ENCODE assay signal across 8 mouse cellular contexts in the genomic region with DNA sequence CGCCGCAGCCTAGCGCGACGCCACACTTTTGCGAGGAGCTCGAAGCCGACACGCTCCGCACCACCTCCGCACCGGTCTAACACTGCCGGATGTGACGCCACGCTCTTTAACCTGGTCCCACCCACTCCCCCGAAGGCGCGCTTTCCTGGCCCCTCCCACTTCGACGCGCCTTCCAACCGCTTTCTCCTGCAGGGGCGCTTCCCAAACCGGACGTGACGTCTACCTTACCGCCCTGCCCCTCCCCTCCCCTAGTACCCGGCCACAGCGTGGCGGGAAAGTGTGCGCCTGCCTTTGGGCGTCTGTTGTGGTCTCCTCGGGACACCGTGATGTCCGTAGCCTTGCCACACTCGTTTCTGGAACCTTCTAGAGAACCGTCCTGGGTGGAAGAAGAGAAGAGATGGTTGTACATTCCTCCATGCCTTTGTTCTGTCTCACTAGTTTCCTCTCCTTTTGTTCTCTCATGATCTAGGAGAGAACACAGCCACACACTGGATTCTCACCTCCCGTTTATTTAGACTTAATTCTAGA. TPM values are rescaled to one million over a fixed set of nuclear protein-coding genes. Genes with fewer than 3 reads are reported as not detected.
DNase-seq lines count a peak whose midpoint lies in the region; ATAC-seq lines count a peak whose summit lies in the region.

A gene (minus strand): TSS at position 157 of the 528 bp plus-strand sequence.

- peak within 1 kb of the TSS; percentile 96 for H3K27ac ChIP-seq in intestine, embryonic 14.5 days (ENCODE audit: low read depth)

- under 1% methylated on average over 27 of the region's 38 CpGs for WGBS in intestine, embryonic 14.5 days

- intact Hi-C loops in left cerebral cortex, postnatal 14 days (cut with DNase I), result no loop called here

- no peaks in the 10 kb centered on the region for H3K9me3 ChIP-seq in intestine, embryonic 14.5 days (ENCODE audit: control insufficient read depth, low read length)

- peaks cover 15% of the 10 kb centered on the region for H3K4me1 ChIP-seq in intestine, embryonic 14.5 days (replicated peaks; ENCODE audit: control insufficient read depth, insufficient read depth, low read length)

- H3K27me3 ChIP-seq in intestine, embryonic 14.5 days (replicated peaks; ENCODE audit: control insufficient read depth, insufficient read depth, low read length), result no peaks in the 10 kb centered on the region

- DNase-seq in adrenal gland, adult (ENCODE audit: inconsistent age in 2 of 2, low spot score in 1 of 2), result peak; percentile 98 to 99
- DNase-seq in embryo, embryonic 10.5 days (ENCODE audit: low spot score), result peak; percentile 99
- peak; percentile 96 for DNase-seq in gastrocnemius, postnatal 25 days
- peak; percentile 98 for DNase-seq in intestine, embryonic 14.5 days (ENCODE audit: low spot score)
- DNase-seq in left cerebral cortex, postnatal 14 days (ENCODE audit: low spot score in 2 of 2), result peak; percentile 97 to 98
- DNase-seq in mesoderm, embryonic 11.5 days (ENCODE audit: low read depth, low spot score), result peak; percentile 99
- peak; percentile 95 to 97 for DNase-seq in right cerebral cortex, postnatal 36 days (ENCODE audit: low spot score in 2 of 2)
- peak; percentile 97 for DNase-seq in yolk sac, embryonic 10.5 days (ENCODE audit: low spot score)

- no peaks in the 10 kb centered on the region; the same call in 1 of the 2 replicates for H3K36me3 ChIP-seq in intestine, embryonic 14.5 days (ENCODE audit: control insufficient read depth, insufficient read depth, low read length)

- peak within 1 kb of the TSS; percentile 100 for H3K4me3 ChIP-seq in intestine, embryonic 14.5 days (ENCODE audit: low read depth, low read length)

- H3K4me2 ChIP-seq in intestine, embryonic 14.5 days (ENCODE audit: low read length), result peak within 1 kb of the TSS; percentile 84

- peak within 1 kb of the TSS; percentile 99 for H3K9ac ChIP-seq in intestine, embryonic 14.5 days (ENCODE audit: low read length)

- ATAC-seq in intestine, embryonic 14.5 days (replicated peaks; ENCODE audit: low FRiP score, low TSS enrichment, low read depth), result peak; percentile 98

RNA-seq across cellular contexts. Expression of the gene that starts here (rescaled TPM):
- total RNA-seq in gastrocnemius, postnatal 25 days (2021), result 10 to 100 TPM; 28.5 to 28.7 TPM
- polyA plus RNA-seq in intestine, embryonic 14.5 days (2014; fragmentation: Nextera tagmentation; extraction: Ambion mirVana), result 325 and 342 TPM in 2 replicates
- total RNA-seq in left cerebral cortex, postnatal 14 days (2021), result 10 to 100 TPM; 70.6 to 79.9 TPM

Comparison
In these comparisons a context has a peak if more than half of its experiments do, and no peak if none do; other contexts are left out.
1. Peak in every context shown above with its lines: DNase-seq, ATAC-seq, H3K4me3 ChIP-seq and H3K27ac ChIP-seq.